Mouse (Mus musculus) CH12.LX (cell line): ENCODE measurements at regions not wholly inside any gene's neighbourhood (a gene's known extent, or its start where the extent isn't known, plus 50 kb on each side); places are given as distances from the start of the nearest gene placed in this dataset.

Experiments
- DNase-seq: peaks from one replicate; pipeline ENCODE4 v3.0.0-alpha.2; 2013; ENCODE audit errors: extremely low read depth
- H3K27ac ChIP-seq: 2 replicates; pipeline ENCODE4 v1.5.1; 2012; ENCODE audit warnings: low read depth, mild to moderate bottlenecking, control low read depth, moderate library complexity; ENCODE audit not compliant: insufficient read depth
- H3K27me3 ChIP-seq: replicated peaks from 2 replicates; pipeline ENCODE3; 2012; ENCODE audit warnings: inconsistent platforms
- H3K36me3 ChIP-seq, 2 experiments: replicated peaks in 1 of 2; 2 replicates each; pipeline versions ENCODE3 to v1.6.1; 2012; ENCODE audit warnings: inconsistent platforms in 1 of 2, low read length in 1 of 2, mild to moderate bottlenecking in 1 of 2, mixed read lengths in 1 of 2, moderate library complexity in 1 of 2; ENCODE audit not compliant: control insufficient read depth in 1 of 2, insufficient read depth in 1 of 2
- H3K4me1 ChIP-seq, 2 experiments: 2 replicates each; pipeline ENCODE4 v1.6.1; 2012; ENCODE audit warnings: inconsistent platforms in 1 of 2, moderate library complexity in 1 of 2; ENCODE audit not compliant: insufficient read depth in 2 of 2, control insufficient read depth in 1 of 2
- H3K4me2 ChIP-seq: 2 replicates; pipeline ENCODE4 v1.6.1; 2012; ENCODE audit warnings: low read depth, mild to moderate bottlenecking, control low read depth; ENCODE audit not compliant: poor library complexity, insufficient read depth, severe bottlenecking
- H3K4me3 ChIP-seq, 3 experiments: fragments of 150-350 bp in 1 of 3; sonication (generic) in 1 of 3; replicated peaks in 1 of 3; 2 replicates each; pipeline versions ENCODE3 to v1.5.1; 2011 to 2012; ENCODE audit warnings: low read depth in 2 of 3, low read length in 2 of 3, mild to moderate bottlenecking in 2 of 3, moderate library complexity in 2 of 3, control low read depth in 1 of 3, improper control_type of control experiment in 1 of 3, inconsistent platforms in 1 of 3, mixed read lengths in 1 of 3; ENCODE audit not compliant: poor library complexity in 1 of 3
- H3K79me2 ChIP-seq: replicated peaks from 2 replicates; pipeline ENCODE4 v1.6.1; 2012; ENCODE audit warnings: mild to moderate bottlenecking, moderate library complexity; ENCODE audit not compliant: control insufficient read depth, poor library complexity, insufficient read depth, severe bottlenecking; ENCODE audit errors: extremely low read depth
- H3K9ac ChIP-seq: 2 replicates; pipeline ENCODE4 v1.6.1; 2012; ENCODE audit warnings: low read depth, mild to moderate bottlenecking, control low read depth, moderate library complexity; ENCODE audit not compliant: insufficient read depth
- H3K9me3 ChIP-seq: replicated peaks from 2 replicates; pipeline ENCODE3; 2012; ENCODE audit warnings: low read length, inconsistent platforms, mixed read lengths
- BHLHE40 ChIP-seq: IDR thresholded peaks from 2 replicates; pipeline ENCODE4 v1.6.1; 2011; ENCODE audit warnings: mild to moderate bottlenecking, low read depth, low read length, improper control_type of control experiment
- CTCF ChIP-seq, 2 experiments: IDR thresholded peaks in 1 of 2; conservative IDR thresholded peaks in 1 of 2; 2 replicates each; pipeline ENCODE4 v1.5.1; 2011 to 2012; ENCODE audit warnings: low read depth in 2 of 2, low read length in 2 of 2, improper control_type of control experiment in 1 of 2, inconsistent platforms in 1 of 2, mild to moderate bottlenecking in 1 of 2, moderate library complexity in 1 of 2
- ELF1 ChIP-seq: IDR thresholded peaks from 2 replicates; pipeline ENCODE4 v1.6.1; 2014; ENCODE audit warnings: low read depth, mild to moderate bottlenecking, inconsistent platforms, low read length, improper control_type of control experiment
- EP300 ChIP-seq: IDR thresholded peaks from 2 replicates; pipeline ENCODE4 v1.6.1; 2011; ENCODE audit warnings: low read length, improper control_type of control experiment
- ETS1 ChIP-seq: conservative IDR thresholded peaks from 2 replicates; pipeline ENCODE4 v1.6.1; 2012; ENCODE audit warnings: low read depth, mild to moderate bottlenecking, inconsistent platforms, low read length, improper control_type of control experiment, moderate library complexity
- IRF4 ChIP-seq: IDR thresholded peaks from 2 replicates; pipeline ENCODE4 v1.6.1; 2014; ENCODE audit warnings: low read depth, mild to moderate bottlenecking, inconsistent platforms, low read length, improper control_type of control experiment
- JUND ChIP-seq: conservative IDR thresholded peaks from 2 replicates; pipeline ENCODE4 v1.6.1; 2011; ENCODE audit warnings: low read depth, low read length, improper control_type of control experiment
- KAT2A ChIP-seq: IDR thresholded peaks from 2 replicates; pipeline ENCODE4 v1.6.1; 2012; ENCODE audit warnings: low read length, improper control_type of control experiment, inconsistent platforms; ENCODE audit not compliant: insufficient replicate concordance
- MAX ChIP-seq: IDR thresholded peaks from 2 replicates; pipeline ENCODE4 v1.6.1; 2011; ENCODE audit warnings: low read length, improper control_type of control experiment
- MXI1 ChIP-seq: IDR thresholded peaks from 2 replicates; pipeline ENCODE4 v1.6.1; 2011; ENCODE audit warnings: mild to moderate bottlenecking, low read depth, low read length, improper control_type of control experiment
- NELFE ChIP-seq: IDR thresholded peaks from 2 replicates; pipeline ENCODE4 v1.6.1; 2011; ENCODE audit warnings: low read depth, low read length, improper control_type of control experiment
- NRF1 ChIP-seq: IDR thresholded peaks from 2 replicates; pipeline ENCODE4 v1.6.1; 2014; ENCODE audit warnings: low read depth, mild to moderate bottlenecking, inconsistent platforms, low read length, improper control_type of control experiment, moderate library complexity
- PAX5 ChIP-seq: IDR thresholded peaks from 2 replicates; pipeline ENCODE4 v1.6.1; 2012; ENCODE audit warnings: low read length, inconsistent platforms, mixed read lengths
- POLR2AphosphoS2 ChIP-seq: IDR thresholded peaks from 2 replicates; pipeline ENCODE4 v1.6.1; 2011; ENCODE audit warnings: low read depth, low read length, improper control_type of control experiment
- RAD21 ChIP-seq: IDR thresholded peaks from 2 replicates; pipeline ENCODE4 v1.6.1; 2011; ENCODE audit warnings: low read depth, mild to moderate bottlenecking, low read length, improper control_type of control experiment, moderate library complexity
- SIN3A ChIP-seq: IDR thresholded peaks from 2 replicates; pipeline ENCODE4 v1.6.1; 2012; ENCODE audit warnings: low read length, improper control_type of control experiment, inconsistent platforms
- TBP ChIP-seq: conservative IDR thresholded peaks from 2 replicates; pipeline ENCODE4 v1.6.1; 2011; ENCODE audit warnings: low read depth, low read length, improper control_type of control experiment
- TCF12 ChIP-seq: IDR thresholded peaks from 2 replicates; pipeline ENCODE4 v1.6.1; 2014; ENCODE audit warnings: low read depth, mild to moderate bottlenecking, inconsistent platforms, low read length, improper control_type of control experiment
- UBTF ChIP-seq: IDR thresholded peaks from 2 replicates; pipeline ENCODE4 v1.6.1; 2012; ENCODE audit warnings: low read depth, mild to moderate bottlenecking, inconsistent platforms, low read length, improper control_type of control experiment, moderate library complexity
- USF1 ChIP-seq: IDR thresholded peaks from 2 replicates; pipeline ENCODE4 v1.6.1; 2014; ENCODE audit warnings: low read depth, mild to moderate bottlenecking, inconsistent platforms, low read length, improper control_type of control experiment
- ZC3H11A ChIP-seq: IDR thresholded peaks from 2 replicates; pipeline ENCODE4 v1.6.1; 2012; ENCODE audit warnings: low read depth, mild to moderate bottlenecking, inconsistent platforms, low read length, improper control_type of control experiment
- ZKSCAN1 ChIP-seq: IDR thresholded peaks from 2 replicates; pipeline ENCODE4 v1.6.1; 2012; ENCODE audit warnings: low read depth, inconsistent platforms, low read length, improper control_type of control experiment, borderline replicate concordance
- ZMIZ1 ChIP-seq: IDR thresholded peaks from 2 replicates; pipeline ENCODE4 v1.6.1; 2012; ENCODE audit warnings: low read depth, mild to moderate bottlenecking, inconsistent platforms, low read length, improper control_type of control experiment
- ZNF384 ChIP-seq: IDR thresholded peaks from 2 replicates; pipeline ENCODE4 v1.6.1; 2012; ENCODE audit warnings: low read depth, low read length, improper control_type of control experiment, inconsistent platforms
- dilution Hi-C: fragments of 300-500 bp; cut with MboI; formaldehyde crosslinking; loops from 2 replicates; pipeline ENCODE4 v1.14.3; 2020; ENCODE audit warnings: low sequenced_read_pairs; ENCODE audit not compliant: extremely low pct_unique_long_range_greater_than_20kb, extremely low pct_ligation_motif_present
- in situ Hi-C: fragments of 300-500 bp; cut with MboI; formaldehyde crosslinking; loops from 3 replicates; pipeline ENCODE4 v1.14.3; 2019; ENCODE audit warnings: low sequenced_read_pairs, low pct_ligation_motif_present, low pct_unique_long_range_greater_than_20kb, mixed read lengths

DNA sequence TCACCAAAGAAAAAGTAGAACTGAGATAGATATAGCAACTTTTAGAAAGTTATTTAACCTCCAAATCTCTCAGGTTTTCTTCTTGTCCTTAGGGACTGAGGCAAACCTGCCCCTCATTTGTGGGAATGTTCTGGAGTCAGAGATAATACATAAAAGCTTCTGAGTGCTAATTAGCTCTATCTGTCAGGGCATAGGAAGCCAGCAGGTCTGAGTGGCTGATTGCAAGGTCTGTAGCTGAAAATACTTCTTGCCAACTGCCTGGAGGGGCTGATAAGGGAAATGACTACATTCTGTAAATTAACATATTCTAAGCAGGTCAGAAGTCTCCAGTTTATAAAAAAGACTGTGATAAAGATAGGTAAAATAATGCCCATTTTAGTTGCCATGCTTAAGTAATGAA lies 270.3 kb upstream of the Gm9972 start:
- TF ChIP-seq BHLHE40 (no peak), SIN3A (no peak), NRF1 (no peak), EP300 (no peak), TBP (no peak), POLR2AphosphoS2 (no peak), ZMIZ1 (no peak), KAT2A (no peak), MAX (no peak), USF1 (no peak)
- dilution Hi-C loops (no loop called here), in situ Hi-C loops (no loop called here)

DNA sequence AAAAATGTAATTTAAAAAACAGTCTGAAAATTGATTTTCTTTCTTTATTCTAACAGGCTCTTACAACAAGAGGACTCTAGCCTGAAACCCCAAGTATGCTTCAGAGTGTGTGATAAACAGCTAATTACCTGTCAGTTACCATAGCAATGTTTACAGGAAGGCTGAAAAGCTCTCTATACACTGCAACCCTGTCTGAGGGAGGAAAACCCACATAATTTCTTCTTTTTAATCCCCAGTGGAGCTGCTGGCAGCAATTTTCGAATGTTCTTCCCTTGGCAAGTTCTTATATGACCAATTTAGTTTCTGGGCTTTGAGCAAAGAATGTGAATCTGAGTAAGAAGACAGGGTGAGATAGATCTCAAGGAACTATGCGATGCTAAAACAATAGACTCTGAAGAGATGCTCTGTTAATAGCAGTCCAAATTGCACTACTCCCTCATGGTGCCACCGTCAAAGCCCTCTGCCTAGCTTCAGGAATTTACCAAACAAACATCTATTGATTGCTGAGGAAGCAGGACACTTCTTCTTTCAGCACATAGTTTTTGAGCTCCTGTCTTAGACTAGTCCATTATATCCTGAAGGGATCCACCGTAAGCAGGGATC lies 260.4 kb upstream of the Gm9972 start:
- Histone ChIP-seq H3K9me3 (no peaks in the 10 kb centered on the region), H3K79me2 (no peaks in the 10 kb centered on the region), H3K27me3 (no peaks in the 10 kb centered on the region), H3K9ac (no peak overlapping the region), H3K4me3 (no peak overlapping the region), H3K36me3 (no peaks in the 10 kb centered on the region), H3K4me1 (no peaks in the 10 kb centered on the region), H3K27ac (no peak overlapping the region), H3K4me2 (no peak overlapping the region)
- TF ChIP-seq CTCF (conservative IDR thresholded peaks at IDR 0.05 in 1 of 2, IDR thresholded peaks at IDR 0.05 in 1 of 2; ENCODE audit: low read depth in 2 of 2, low read length in 2 of 2), result no peak
- TF ChIP-seq ETS1, result no peak
- no peak for TF ChIP-seq ZNF384
- no peak for TF ChIP-seq TBP
- no peak for TF ChIP-seq MAX
- no peak for TF ChIP-seq SIN3A
- TF ChIP-seq RAD21, result no peak
- TF ChIP-seq ELF1, result no peak
- no peak for TF ChIP-seq ZMIZ1
- no peak for TF ChIP-seq JUND
- TF ChIP-seq PAX5, result no peak
- TF ChIP-seq ZKSCAN1, result no peak
- TF ChIP-seq MXI1, result no peak
- TF ChIP-seq NELFE, result no peak
- no peak for TF ChIP-seq UBTF
- TF ChIP-seq TCF12, result no peak
- TF ChIP-seq ZC3H11A, result no peak
- no peak for TF ChIP-seq BHLHE40
- no peak for TF ChIP-seq IRF4
- no peak for DNase-seq
- in situ Hi-C loops (no loop called here), dilution Hi-C loops (no loop called here)

More for the DNA sequence above, 270.3 kb upstream of the Gm9972 start:
- Histone ChIP-seq H3K4me1 (no peaks in the 10 kb centered on the region), H3K36me3 (no peaks in the 10 kb centered on the region), H3K9me3 (no peaks in the 10 kb centered on the region), H3K4me2 (no peak overlapping the region), H3K9ac (no peak overlapping the region), H3K27me3 (no peaks in the 10 kb centered on the region), H3K27ac (no peak overlapping the region), H3K79me2 (no peaks in the 10 kb centered on the region), H3K4me3 (no peak overlapping the region)
- DNase-seq, result no peak
